Mouse (Mus musculus) intestine, embryonic 16.5 days (tissue): ENCODE data around the gene Slc23a4. TPM values are rescaled to one million over a fixed set of nuclear protein-coding genes. Genes with fewer than 3 reads are reported as not detected.

Experiments
- ATAC-seq: fragments of 200-750 bp; cut with Nextera tagmentation; 2 replicates; pipeline ENCODE4 v1.8.0; 2017; ENCODE audit warnings: moderate TSS enrichment, moderate library complexity
- H3K27ac ChIP-seq: fragments of 300-500 bp; sonication (generic); 2 replicates; pipeline ENCODE4 v1.5.1; 2014; ENCODE audit warnings: mild to moderate bottlenecking, low read length
- H3K27me3 ChIP-seq: fragments of 300-500 bp; sonication (generic); replicated peaks from 2 replicates; pipeline ENCODE4 v1.6.1; 2014; ENCODE audit warnings: low read length, control low read depth, mixed read lengths; ENCODE audit not compliant: control insufficient read depth, insufficient read depth
- H3K36me3 ChIP-seq: fragments of 300-500 bp; sonication (generic); 2 replicates; pipeline ENCODE4 v1.6.1; 2014; ENCODE audit warnings: low read length, control low read depth; ENCODE audit not compliant: control insufficient read depth, insufficient read depth
- H3K4me1 ChIP-seq: fragments of 300-500 bp; sonication (generic); 2 replicates; pipeline ENCODE4 v1.6.1; 2014; ENCODE audit warnings: low read length, control low read depth, mixed read lengths; ENCODE audit not compliant: control insufficient read depth, insufficient read depth
- H3K4me2 ChIP-seq: fragments of 300-500 bp; sonication (generic); 2 replicates; pipeline ENCODE4 v1.6.1; 2014; ENCODE audit warnings: low read depth, low read length, control low read depth
- H3K4me3 ChIP-seq: fragments of 300-500 bp; sonication (generic); 2 replicates; pipeline ENCODE4 v1.5.1; 2014; ENCODE audit warnings: mild to moderate bottlenecking, low read length
- H3K9ac ChIP-seq: fragments of 300-500 bp; sonication (generic); 2 replicates; pipeline ENCODE4 v1.6.1; 2014; ENCODE audit warnings: low read depth, low read length
- H3K9me3 ChIP-seq: fragments of 300-500 bp; sonication (generic); 2 replicates; pipeline ENCODE4 v1.6.1; 2016; ENCODE audit warnings: low read length, control low read depth; ENCODE audit not compliant: control insufficient read depth
- whole genome bisulfite sequencing: fragments of 180-500 bp; shearing (Covaris S2); extraction: QIAGEN DNeasy Blood & Tissue Kit; methylation state at CpG from one replicate; pipeline ENCODE4 v1.1.7; 2014; 5-methylcytosine and 5-hydroxymethylcytosine counted together
- polyA plus RNA-seq: library from polyadenylated mRNA; unstranded; fragments of >200 nt; fragmentation: Nextera tagmentation; extraction: Ambion mirVana; gene quantifications from 2 replicates; pipeline ENCODE4 v1.2.1, GENCODE M21; 2015

The Slc23a4 gene
- polyA plus RNA-seq, 1 experiment from 2014 or later, result 11.1 TPM

DNA sequence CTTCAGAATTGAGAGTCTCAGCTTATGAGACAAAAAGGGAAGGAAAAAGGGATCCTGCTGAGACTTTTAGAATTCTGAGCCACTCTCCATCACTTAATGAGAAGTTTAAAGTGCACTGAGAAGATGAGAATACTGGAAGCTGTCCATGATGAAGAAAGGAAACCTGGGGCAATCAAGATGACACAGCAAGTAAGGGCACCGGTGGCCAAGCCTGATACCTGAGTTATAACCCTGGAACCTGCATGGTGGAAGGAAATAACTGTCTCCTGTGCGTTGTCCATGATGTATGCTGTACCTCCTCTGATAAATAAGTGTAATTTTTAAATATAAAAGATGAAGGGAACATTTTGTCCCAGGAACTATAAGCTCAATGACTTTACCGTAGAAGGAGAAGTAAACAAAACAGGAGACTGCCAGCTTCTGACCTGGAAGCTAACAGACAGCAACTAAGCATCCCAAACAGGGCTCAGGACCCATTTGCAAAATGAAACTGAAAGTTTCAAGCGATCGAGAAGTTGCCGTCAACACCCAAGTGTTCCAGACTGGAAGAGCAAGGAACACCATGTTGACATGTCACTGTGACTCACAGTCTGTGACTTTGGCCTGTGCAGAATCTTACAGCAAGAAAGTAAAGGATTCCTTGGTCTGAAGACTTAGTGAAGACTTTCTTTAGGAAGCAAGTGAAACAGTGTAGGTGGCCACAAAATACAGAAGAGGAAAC lies 22.2 kb downstream of the Slc23a4 start:
- Histone ChIP-seq H3K27ac (no peak overlapping the region), H3K4me2 (no peak overlapping the region), H3K9me3 (no peaks in the 10 kb centered on the region), H3K4me1 (no peaks in the 10 kb centered on the region), H3K36me3 (no peaks in the 10 kb centered on the region), H3K9ac (no peak overlapping the region), H3K4me3 (no peak overlapping the region), H3K27me3 (no peaks in the 10 kb centered on the region)
- WGBS, result 87% methylated on average over 6 of the region's 6 CpGs
- no peak for ATAC-seq

DNA sequence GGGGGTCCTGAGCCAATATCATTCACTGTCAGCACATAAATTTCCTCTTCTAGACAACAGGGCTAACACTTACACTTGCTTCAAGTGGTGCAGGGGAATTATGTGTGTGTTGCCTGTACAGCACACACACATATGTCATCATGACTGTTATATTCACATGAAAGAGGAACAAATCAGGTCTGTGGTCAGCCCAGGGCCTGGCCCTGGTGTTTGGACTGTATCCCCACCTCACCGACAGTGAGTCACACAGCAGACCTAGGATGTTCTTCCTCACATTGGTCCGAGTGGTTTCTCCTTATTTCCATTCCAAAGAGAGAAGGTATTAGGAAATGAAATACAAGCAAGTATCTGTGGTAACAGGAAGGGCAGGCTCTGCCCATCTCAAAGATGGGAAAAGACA lies 23.7 kb downstream of the Slc23a4 start:
- Histone ChIP-seq H3K4me3 (no peak overlapping the region), H3K4me1 (no peaks in the 10 kb centered on the region), H3K9me3 (no peaks in the 10 kb centered on the region), H3K9ac (no peak overlapping the region), H3K27ac (no peak overlapping the region), H3K36me3 (no peaks in the 10 kb centered on the region), H3K27me3 (no peaks in the 10 kb centered on the region), H3K4me2 (no peak overlapping the region)
- WGBS, result 79% methylated on average over 2 of the region's 2 CpGs
- no peak for ATAC-seq

DNA sequence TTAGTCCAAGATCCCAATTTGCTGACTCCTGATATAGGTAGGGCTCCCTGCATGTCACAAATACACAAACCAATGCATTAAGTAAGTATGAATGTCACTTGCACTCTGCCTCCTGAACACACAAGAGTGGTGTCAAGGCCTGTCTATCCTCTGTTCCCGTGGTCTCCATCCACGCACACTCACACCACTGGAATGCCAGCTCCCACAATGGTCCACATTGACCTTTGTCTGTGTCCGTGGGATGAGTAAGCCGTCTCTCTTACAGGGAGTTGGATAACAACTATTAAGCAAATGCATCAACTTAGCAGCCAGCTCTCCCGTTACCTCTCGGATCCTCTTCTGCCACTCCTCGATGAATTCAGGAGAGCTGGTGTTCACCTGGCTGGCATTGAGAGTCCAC lies 29.1 kb downstream of the Slc23a4 start:
- H3K9me3 ChIP-seq, result no peaks in the 10 kb centered on the region
- 0 out of 2 replicates have a peak, but pooled peaks cover 3% of the 10 kb centered on the region for H3K4me1 ChIP-seq
- WGBS, result 86% methylated on average over 7 of the region's 7 CpGs
- H3K27ac ChIP-seq, result no peak overlapping the region
- no peak overlapping the region for H3K9ac ChIP-seq
- H3K4me3 ChIP-seq, result no peak overlapping the region
- no peak for ATAC-seq
- no peaks in the 10 kb centered on the region for H3K36me3 ChIP-seq
- H3K27me3 ChIP-seq, result no peaks in the 10 kb centered on the region
- H3K4me2 ChIP-seq, result no peak overlapping the region

DNA sequence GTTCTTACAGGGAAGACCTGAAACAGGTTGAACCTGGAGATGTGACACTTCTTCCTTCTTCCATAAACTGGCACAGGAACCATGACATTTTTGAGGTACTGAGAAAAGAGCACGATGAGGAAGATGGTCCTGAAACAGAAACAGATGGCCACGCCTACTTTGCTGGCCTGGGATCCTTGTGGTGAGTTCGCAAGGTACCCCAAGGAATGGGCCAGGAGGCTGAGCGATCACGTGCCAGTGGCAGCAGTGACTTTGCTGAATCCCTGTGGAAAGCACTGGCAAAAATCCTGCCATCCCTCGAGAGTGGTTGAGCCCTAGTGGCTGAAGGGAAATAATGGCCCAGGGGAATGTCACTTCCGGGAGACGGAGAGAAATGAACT lies 32.4 kb downstream of the Slc23a4 start:
- Histone ChIP-seq H3K9ac (no peak overlapping the region), H3K27ac (no peak overlapping the region), H3K4me1 (0 out of 2 replicates have a peak, but pooled peaks cover 3% of the 10 kb centered on the region), H3K36me3 (no peaks in the 10 kb centered on the region), H3K4me2 (peak overlapping the region; percentile 23; the same call in 1 of the 2 replicates), H3K4me3 (no peak overlapping the region), H3K27me3 (no peaks in the 10 kb centered on the region), H3K9me3 (no peaks in the 10 kb centered on the region)
- no peak for ATAC-seq
- 43% methylated on average over 8 of the region's 8 CpGs for WGBS

DNA sequence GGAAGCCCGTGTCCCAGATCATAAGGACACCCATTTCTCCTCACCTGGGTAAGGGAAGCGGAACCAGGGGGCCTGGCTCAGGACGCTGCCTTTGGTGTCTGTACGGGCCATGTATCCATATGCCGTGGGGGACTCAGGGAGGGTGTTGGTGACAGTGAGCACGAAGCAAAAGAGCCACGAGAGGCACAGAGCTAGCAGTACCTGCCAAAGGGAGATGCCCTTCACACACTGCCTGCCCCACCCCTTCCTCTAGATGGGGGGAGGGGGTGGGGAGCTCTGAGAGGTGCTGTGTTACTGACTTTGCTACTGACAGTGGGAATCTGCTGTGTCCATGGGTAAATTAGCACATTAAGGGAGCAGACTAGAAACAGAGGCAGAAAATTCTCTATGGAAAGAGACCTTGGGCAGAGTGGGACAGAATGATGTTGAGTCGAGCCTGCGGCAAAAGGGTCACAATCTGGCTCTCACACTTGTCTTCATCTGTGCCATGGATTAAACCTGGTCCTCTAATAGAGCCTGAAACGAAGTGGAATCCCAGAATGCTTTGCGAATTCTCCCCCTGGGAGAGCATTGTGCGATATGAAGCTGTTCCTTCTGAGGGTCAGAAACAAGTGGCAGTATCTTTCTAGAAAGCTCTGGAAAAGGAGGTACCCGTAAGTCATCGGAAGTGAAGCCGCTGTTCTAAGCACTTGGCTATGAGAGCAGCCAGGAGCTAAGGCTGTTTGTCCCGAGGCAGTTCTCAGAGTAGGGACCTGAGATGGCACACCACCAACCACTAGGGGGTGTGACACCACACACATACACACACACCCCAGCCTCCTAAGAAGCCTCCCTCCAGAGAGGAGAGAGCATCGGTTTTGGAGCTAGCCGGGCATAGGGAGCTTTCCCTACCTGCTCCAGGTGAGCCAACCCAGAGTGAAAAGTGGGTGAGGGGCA lies 33.0 kb downstream of the Slc23a4 start:
- Histone ChIP-seq H3K9me3 (no peaks in the 10 kb centered on the region), H3K4me3 (no peak overlapping the region), H3K27me3 (no peaks in the 10 kb centered on the region), H3K36me3 (no peaks in the 10 kb centered on the region), H3K27ac (no peak overlapping the region), H3K4me2 (peak overlapping the region; percentile 23; the same call in 1 of the 2 replicates), H3K9ac (no peak overlapping the region), H3K4me1 (0 out of 2 replicates have a peak, but pooled peaks cover 3% of the 10 kb centered on the region)
- peak; percentile 79 for ATAC-seq
- WGBS, result 51% methylated on average over 18 of the region's 18 CpGs

DNA sequence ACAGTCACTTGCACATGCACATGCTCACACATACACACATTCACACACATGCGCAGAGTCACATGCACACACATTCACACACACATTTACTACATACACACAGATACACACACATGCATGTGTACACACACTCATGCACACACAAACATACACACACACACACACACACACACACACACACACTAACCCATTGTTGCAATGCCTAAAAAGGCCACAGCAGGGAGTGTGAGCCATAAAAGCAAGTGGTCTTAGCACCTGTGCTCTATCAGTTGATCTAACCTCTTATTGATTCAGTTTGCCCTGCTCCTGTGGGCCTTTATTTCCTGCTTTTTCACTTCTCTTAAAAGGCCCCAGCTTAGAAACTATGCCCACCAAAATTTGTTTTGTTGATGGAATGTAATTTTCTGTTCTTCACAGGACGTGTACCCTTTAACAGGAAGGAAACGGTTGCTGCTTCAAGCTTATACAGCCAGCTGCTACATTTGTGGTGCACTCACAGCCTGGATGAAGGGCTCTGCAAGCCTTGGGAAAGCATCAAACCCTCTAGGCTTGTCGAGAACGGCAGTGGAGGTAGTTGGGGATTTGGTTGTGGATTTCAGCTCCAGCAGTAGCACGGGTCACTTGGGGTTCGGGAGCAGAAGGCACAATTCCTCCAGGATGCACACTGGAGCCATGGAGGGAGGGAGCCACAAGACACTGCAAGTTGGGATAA lies 36.1 kb downstream of the Slc23a4 start:
- H3K27me3 ChIP-seq, result no peaks in the 10 kb centered on the region
- H3K36me3 ChIP-seq, result no peaks in the 10 kb centered on the region
- H3K4me1 ChIP-seq, result 0 out of 2 replicates have a peak, but pooled peaks cover 3% of the 10 kb centered on the region
- H3K9ac ChIP-seq, result no peak overlapping the region
- no peaks in the 10 kb centered on the region for H3K9me3 ChIP-seq
- no peak overlapping the region for H3K4me2 ChIP-seq
- no peak overlapping the region for H3K27ac ChIP-seq
- no peak overlapping the region for H3K4me3 ChIP-seq
- ATAC-seq, result no peak
- 64% methylated on average over 7 of the region's 7 CpGs for WGBS

DNA sequence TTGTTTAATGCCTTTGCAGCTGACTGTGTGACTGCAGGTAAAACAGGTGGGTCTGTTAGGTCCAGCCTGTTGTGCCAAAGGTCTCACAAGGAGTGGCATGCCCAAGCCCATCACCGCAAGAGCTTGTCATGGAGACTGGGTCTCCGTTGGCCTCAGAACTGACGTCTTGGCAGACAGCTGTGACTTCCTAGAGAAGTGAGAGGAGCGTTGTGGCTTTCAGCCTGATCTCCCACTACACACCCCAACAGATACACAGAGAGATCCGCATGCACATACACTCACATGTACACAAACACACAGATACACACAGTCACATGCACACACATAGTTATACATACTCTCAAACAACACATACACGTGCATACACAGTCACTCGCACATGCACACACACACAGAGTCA lies 36.7 kb downstream of the Slc23a4 start:
- ATAC-seq, result no peak
- Histone ChIP-seq H3K4me2 (no peak overlapping the region), H3K9me3 (no peaks in the 10 kb centered on the region), H3K36me3 (no peaks in the 10 kb centered on the region), H3K9ac (no peak overlapping the region), H3K4me3 (no peak overlapping the region), H3K27ac (no peak overlapping the region), H3K4me1 (0 out of 2 replicates have a peak, but pooled peaks cover 3% of the 10 kb centered on the region), H3K27me3 (no peaks in the 10 kb centered on the region)
- WGBS, result 89% methylated on average over 7 of the region's 7 CpGs

DNA sequence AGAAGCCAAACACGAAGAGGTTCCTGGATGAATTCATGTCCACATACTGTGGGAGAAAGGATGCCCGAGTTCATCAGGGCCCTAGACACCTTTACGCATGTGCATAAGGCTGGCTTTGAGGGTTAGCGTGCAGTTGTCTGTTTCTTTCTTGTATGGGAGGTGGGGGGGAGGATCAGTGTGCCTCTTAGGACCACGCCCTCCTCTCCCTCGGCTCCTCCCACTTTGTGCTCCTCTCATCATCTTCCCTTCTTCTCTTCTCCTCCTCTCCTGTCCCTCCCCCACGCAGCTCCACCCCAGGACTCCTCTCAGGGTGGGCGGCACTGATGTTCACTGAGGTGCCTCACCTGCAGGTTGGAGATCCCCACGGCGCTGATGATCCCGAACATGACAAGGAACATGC lies 39.7 kb downstream of the Slc23a4 start:
- Histone ChIP-seq H3K4me1 (no peaks in the 10 kb centered on the region), H3K27me3 (no peaks in the 10 kb centered on the region), H3K27ac (no peak overlapping the region), H3K9me3 (no peaks in the 10 kb centered on the region), H3K36me3 (no peaks in the 10 kb centered on the region), H3K4me3 (no peak overlapping the region), H3K9ac (no peak overlapping the region), H3K4me2 (no peak overlapping the region)
- ATAC-seq, result no peak
- WGBS, result 22% methylated on average over 11 of the region's 11 CpGs

DNA sequence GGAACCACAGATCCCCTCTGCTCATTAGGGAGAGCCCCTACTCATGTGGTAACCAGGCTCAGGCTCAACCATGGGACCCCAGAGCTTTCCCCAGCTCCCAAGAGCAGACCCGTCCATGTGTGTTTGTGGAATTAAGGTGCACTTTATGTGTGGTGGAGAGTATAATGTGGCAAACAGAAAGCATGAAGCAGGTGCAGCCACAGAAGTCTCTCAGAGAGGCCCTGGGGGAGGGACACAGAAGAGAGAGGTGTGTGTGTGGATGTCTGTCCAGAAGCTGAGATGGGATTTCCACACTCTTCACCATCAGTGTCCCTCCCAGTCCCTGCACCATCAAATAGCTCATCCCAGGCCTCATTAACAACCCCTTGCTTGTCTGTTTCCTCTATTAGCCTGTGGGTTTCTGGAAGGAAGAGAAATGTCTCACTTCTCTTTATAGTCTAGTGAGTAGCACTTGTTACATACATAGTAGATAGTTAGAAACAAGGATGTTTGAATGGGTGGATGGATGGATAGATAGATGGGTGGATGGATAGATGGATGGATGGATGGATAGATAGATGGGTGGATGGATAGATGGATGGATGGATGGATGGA lies 41.6 kb downstream of the Slc23a4 start:
- no peak overlapping the region for H3K9ac ChIP-seq
- 77% methylated on average over 1 of the region's 1 CpGs for WGBS
- H3K4me1 ChIP-seq, result no peaks in the 10 kb centered on the region
- H3K27me3 ChIP-seq, result no peaks in the 10 kb centered on the region
- H3K36me3 ChIP-seq, result no peaks in the 10 kb centered on the region
- no peak for ATAC-seq
- no peak overlapping the region for H3K4me2 ChIP-seq
- H3K9me3 ChIP-seq, result no peaks in the 10 kb centered on the region
- H3K4me3 ChIP-seq, result no peak overlapping the region
- H3K27ac ChIP-seq, result no peak overlapping the region
